Mouse (Mus musculus): ENCODE data around the gene Uimc1.

Uimc1 gene

DNA sequence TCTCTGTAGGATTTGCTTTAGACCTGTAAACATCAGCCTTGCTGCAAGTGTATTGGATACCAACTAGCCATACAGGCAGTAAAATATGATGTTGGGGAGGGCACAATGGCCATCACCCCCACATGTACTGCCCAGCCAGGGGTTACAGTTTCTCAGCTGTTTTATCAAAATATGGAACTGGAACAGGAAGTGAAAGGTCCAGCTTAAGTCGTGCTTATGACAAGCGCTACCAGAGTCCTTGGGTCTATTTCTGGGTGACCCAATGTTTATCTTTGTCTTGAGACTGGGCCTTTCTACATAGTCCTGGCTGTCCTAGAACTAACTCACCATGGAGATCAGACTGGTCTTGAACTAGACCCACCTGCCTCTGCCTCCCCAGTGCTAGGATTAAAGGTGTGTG is 75.9 kb downstream of the Uimc1 start:
- no peak for DNase-seq

DNA sequence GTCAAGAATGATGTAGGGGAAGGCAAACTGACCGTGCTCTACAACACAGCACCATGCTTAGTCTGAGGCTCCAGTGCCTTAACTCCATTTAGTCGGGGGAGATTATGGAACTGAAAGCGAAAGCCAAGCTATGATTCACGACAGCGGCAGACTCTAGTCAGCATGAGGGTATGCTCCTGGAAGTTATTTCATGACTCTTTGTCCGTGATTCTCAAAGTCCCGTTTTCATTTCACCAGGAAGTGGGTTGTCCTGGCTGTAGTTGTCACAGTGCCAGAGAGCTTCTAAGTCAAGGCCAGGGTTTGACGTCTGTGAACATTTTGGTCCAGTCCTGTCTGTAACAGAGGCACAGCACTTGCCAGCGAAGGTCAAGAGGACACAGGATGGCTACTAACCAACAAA is 77.4 kb downstream of the Uimc1 start:
- DNase-seq: no peak

DNA sequence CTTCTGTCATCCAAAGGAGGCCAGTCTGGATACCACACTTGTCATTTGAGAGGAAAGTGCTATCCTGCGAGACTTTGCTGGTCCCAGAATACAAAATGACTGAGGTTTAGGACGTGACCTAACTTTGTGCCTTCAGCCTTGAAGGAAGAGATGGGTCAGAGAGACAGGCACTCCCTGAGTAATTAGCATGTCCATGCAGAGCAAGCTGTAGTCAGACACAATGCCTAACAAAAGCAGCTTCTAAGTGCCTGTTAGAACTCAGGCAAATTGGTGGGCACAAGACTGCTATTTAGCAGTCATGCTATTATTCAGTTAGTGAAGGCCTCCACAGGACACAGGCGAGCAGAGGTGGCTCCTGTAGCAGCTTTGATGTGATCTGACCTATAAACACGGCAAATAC is 77.8 kb downstream of the Uimc1 start:
- DNase-seq: no peak

DNA sequence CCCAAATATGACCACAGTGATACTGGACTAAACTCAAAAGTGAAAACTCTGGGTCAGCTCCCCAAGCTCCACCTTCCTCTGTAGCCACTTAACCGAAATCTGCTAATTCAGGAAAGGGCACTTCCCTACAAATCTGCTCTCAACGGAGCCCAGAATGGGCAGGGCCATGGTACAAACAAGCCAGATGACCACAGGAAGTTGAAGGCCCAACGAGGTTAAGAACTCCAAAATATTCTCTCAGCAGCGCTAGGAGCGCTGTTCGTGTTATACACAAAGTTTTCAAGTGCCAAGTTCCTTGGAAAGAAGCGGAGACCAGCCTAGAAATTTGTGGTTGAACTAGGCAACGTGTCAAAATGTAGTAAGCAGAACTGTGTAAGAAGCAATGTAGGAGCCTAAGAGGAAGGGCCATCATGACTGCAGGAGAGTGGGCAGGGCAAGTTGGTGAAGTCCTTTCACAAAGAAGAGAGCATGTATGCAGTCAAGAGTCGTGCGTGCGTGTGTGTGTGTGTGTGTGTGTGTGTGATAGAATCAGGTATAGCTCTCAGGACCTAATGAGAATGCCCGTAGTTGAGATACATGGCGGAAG is 78.8 kb downstream of the Uimc1 start, which contains the start of gene Hk3:
TSS of gene Hk3 (minus strand) at position 192 of the 586 bp plus-strand sequence.
- DNase-seq: no peak

DNA sequence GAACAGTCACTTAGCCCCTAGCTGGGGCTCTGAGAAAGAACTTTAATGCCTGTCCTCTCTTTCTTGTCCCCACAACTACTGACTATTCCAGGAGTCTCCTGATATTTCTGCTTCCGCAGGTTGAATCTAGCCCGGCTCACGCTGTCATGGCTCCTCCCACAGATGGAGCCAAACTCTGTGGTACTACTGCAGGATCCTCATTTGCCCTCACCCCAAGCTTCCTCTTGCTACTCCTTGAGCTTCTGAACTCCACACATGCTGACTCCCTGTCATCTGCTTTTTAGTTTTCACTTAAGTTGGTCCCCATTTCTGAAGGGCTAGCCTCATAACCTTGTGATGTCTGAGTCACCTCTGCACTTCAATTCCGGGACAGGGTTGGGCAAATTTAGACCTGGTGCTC is 80.0 kb downstream of the Uimc1 start:
- DNase-seq: no peak

DNA sequence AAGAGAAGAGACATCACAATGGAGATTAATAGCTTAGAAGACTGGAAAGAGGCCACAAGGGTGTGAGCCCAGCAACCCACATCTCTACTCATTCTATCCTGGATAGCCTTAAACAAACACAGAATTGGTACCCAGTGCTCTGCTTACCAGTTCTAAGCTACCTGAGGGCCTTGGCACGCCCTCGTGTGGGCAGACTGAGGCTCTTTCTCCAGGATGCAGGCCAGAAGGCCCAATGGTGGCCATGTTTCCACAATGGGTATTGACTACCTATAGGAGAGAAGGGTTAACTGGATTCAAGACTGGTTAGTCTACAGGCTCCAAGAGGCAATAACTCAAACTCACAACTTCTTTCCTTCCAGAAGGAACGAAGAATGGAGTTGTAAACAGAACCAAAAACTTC is 80.9 kb downstream of the Uimc1 start:
- no peak for DNase-seq

DNA sequence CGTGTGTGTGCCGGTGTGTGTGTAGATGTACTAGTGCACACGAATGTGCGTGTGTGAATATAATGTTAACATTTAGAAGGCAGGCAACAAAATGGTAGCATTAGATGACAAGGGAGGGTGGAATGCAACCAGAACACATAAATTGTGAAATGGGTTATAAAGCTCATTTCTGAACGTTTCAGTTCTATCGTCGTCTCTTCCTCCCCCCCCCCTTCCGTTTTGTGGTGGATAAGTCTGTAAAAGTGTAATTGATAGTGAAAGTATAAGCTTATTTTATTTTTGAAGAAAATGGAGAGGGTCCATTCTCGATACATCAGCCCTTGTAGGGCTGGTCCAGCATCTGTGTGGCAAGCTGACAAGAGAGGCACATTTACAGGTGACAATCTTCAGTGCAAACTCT is 81.4 kb downstream of the Uimc1 start:
- DNase-seq: no peak

DNA sequence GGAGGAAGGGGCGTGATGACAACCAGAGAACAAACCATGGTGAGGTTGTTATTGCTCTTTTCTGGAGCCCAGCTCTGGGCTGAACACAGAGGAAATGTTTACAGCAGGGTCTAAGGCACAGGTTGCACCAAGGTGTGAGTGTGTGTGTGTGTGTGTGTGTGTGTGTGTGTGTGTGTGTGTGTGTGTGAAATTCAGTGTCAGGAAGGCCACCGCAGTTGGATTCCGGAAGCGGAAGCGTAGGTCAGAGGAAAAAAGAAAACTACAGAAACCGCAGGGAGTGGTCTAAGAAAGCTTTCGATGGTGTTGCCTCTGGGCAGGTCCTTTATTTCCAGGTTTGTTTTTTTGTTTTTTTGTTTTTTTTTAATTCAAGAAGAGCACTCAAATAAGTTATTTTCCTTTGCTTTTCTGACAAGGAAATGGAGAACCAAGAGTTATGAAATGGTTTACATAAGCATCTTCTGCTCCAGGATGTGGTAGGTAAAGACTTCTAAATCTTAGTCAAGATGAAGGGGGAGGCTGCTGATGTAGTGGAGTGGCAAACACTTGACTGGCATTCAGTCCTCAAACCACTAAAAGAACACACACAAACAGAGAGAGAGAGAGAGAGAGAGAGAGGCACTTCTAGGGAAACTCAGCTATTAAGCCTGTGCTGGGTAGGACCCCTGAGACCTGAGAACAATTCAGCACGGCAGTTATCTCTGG is 82.1 kb downstream of the Uimc1 start:
- DNase-seq: no peak

DNA sequence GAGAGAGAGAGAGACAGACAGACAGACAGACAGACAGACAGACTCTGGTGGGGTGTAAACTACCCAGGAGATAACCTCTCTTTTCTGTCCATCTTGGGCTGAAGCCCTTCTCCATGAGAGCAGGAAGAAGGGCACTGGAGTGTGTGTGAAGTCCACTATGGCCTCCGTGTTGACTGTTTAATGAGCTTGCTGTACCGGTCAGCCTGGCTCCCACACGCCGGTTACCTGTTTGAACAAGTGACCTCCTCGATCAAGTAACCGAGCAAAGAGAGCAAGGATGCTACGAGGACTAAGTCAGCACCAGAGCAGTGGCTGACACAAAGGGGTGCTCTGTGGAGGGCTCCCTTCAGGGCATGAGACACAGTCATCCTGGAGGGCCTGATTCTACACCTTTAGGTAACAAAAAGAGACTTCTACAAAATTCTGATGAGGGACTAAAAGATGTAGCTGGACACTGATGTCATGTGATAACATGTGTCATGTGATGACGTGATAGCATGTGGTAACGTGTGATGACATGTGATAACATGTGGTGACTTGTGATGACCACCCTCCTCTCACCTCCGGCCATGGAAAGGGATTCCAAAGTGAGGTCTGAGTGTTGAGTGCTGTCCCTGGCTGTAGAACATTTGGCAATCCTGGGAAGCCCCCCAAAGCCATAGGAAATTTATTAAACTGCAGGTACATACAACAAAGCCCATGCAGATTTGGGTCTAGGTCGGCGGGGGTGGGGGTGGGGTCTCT is 82.8 kb downstream of the Uimc1 start:
- no peak for DNase-seq

DNA sequence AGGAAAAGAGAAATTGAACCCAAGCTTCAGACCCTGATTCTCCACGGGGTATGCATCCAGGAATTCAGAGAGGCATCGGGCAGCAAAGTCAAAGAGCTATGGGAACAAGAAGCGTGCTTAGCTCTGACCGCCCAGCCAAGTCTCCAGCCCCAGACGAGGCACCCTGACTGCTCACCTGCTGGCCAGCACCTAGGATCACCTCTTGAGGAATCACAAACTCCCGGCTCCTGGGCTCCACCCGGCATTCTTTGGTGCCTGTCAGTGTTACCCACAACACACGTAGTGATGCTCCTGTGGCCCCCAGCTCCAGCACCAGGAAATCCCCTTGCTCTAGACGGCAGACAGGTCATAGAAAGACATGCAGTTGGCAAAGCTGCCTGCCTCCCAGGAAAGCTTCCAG is 85.6 kb downstream of the Uimc1 start:
- no peak for DNase-seq

DNA sequence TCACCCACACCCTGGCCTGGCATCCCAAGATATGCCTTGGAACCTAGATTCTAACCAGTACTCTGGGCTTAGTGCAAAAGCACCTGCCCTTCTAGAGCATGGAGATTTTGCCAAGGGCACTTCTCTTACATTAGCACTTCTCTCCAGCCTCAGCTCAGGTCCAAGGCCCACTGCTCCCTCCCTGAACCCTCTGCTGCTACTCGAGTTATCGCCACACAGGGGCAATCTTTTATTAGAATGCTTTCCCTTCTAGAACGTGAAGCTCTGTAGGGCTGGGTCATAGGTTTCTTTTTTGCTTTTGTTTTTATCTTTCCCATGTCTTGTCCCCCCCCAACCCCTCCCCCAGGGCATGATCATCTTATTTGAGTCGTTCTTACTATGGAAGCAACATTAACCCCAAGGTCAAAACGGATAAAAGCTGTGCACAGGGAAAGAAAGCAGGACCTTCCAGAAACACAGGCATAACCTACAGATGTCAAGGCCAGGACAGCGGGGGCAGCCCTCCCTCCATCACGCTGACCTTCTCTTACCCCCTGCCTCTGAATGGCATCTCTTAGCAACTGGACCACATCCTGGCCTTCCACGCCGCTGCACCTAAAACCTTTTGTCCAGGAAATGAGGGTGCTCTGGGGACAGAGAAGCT is 86.3 kb downstream of the Uimc1 start:
- DNase-seq: no peak

DNA sequence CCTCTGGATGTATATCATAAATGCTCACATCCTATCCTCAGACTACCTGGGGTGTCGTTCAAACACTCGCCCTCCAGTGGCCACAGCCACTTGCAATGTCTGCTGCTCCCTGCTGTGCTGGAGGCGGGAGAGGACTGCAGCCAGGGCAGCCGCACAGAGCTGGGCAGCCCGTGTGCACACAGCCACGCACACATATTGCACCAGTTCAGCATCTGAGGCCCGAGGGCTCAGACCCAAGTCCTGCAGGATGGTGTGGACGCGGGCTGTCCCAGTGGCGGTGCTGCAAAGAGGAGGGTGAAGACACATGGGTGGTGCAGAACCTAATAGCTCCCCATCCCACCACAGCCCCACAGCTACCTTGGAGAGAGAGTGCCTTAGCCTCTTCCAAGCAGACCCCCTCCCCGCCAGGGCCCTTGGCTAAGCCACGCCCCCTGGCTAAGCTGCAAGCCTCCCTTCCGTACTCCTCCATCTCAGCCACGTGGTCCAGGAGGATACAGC is 88.1 kb downstream of the Uimc1 start:
- no peak for DNase-seq

DNA sequence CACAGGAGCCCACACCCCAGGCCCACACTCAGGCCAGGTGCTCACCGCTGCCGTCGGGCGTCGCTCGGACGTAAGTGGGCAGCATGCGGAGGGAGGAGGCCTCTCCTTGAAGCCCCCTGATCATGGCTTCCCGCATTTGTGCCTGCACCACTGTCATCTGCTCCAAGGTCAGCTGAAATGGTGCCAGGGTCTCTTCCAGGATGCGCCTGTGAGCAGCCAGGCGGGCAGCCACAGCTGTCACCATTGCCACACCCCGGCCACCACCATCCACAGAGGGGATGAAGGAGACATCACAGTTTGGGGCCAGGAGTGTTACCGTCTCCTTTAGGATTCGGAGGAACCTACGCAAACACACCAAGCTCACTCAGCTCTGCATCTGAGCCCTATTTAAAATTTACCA is 89.0 kb downstream of the Uimc1 start:
- no peak for DNase-seq

DNA sequence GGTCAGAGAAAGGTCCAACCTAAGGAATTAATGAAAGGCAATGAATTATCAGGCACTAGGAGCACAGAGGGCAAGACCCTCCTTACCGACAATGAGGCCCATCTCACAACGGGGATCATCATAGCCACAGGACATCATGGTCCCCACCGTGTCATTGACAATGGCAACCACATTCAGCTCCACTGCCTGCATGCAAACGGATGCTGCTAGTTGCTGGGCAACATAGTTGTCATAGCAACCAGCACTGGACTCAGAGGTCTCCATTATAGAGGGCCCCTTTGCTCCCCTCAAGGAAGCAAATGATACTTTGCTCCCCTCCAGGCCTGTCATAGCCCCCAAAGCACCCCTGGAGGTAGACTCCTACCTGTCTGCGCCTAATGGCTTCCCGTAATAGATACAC is 91.5 kb downstream of the Uimc1 start:
- DNase-seq: no peak

DNA sequence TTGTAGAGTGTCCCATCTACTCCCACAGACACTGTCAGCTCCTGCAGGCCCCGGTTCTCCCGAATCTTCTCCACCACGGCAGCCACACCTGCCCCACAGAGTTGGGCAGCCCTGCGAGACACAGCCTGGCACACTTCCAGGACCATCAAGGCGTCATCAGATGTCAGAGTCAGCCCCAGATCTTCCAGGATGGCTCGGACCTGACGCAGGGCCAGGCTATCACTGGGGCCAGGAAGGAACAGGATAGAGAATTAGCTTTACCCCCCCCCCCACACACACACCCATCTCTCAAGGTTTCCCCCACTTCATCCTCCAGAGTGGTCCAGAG is 93.7 kb downstream of the Uimc1 start:
- no peak for DNase-seq

DNA sequence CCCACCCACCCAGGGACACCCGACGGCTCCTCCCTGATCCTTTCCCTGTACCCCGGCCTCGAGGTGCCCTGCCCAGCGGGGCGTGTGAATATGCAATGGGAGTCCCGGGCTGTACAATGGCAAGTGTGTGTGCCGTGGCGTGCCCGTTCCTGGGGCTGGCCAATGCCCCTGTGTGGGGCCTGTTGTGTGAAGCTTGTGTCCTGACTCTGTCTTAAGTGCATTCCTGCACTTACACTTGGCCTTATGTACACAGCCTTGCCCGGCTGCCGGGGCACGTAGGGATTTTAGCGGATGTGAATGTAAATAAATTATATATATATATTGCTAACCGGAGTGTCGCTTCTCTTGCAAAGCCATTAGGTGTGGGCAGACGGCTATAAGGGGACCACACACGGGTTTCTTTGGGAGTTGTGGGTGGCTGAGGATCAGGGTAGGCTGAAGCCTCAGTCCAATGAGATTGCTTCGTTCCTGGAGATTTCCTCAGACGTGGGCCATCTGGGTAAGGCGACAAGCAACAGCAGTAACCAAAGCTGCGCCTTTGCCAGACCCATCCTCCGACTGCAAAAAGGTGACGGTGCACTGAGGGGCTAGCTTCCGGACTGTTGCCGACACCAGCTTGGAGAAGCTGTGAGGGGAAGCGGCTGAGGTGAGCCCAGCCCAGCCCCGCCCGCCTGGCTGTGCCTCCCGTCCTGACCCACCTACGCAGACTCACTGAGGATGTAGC is 94.2 kb downstream of the Uimc1 start:
- DNase-seq: no peak

DNA sequence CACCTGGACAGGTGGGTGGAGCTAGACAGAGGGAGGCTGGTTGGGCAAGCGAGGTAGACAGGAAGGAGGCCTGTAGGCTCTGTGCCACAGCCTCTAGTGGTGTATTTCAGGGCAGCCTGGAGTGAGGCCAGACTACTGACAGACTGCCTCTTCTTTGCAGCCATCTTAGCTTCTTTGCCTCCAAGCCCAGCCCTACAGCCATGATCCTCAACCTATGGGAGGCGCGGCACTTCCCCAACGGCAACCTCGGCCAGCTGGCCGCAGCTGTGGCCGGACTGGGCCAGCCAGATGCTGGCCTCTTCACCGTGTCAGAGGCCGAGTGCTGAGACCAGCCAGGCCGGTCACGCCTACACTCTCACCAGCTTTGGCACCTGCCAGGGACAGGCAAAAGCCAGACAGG is 95.5 kb downstream of the Uimc1 start:
- DNase-seq: no peak

DNA sequence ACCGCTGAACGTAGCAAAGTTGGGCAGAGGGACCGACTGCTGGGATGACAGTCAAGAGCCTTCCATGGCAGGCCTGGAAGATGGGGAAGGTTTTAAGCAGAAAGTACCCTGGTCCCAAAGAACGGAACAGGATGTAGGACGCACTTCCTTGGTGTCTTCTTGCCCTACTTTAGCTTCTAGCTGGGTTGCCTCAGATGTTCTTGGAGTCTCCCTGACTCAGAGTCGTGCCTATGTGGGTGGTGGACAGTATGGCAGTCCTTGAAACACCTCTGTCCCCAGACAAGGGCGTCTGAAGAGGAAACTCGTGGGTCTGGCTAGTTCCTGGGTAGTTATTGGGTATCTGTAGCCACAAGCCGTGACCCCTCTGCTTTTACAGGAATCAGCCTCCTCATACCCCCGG is 98.0 kb downstream of the Uimc1 start:
- no peak for DNase-seq

DNA sequence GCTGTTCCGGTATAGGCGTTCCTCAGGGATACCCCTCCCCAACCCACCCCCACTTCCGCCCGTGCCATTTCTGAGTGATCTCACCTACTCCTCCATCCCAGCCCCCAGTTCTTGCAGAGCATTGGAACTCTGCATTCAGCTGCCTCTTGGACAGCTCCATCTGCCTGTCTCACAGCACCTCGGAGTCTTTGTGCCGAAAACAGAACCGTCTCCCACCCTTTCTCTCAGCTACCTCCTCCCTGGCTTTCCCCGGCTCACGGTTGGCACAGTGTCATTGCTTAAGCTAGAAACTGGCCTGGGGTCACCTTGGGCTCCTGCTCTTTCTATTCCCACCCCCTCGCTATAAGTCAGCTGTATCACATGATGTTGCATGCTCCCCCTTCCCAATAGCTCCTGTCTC is 99.7 kb downstream of the Uimc1 start:
- no peak for DNase-seq

DNA sequence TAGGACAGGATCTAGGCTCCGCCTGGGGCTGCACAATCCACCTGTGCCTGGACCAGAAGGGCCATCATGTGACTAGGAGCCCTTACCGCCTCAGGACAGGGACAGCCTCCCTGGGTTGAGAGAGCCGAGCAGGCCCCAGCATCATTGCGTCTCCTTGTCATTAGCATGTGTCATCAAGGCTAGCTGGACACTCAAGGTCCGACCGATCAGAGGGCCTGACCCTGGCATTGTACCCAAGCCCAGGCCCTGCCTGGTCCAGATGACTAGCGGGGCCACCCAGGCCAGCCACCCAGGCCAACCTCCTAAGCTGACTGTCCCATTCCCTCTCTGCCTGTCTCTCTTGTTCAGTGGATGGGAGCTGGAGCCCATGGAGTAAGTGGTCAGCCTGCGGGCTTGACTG is 102.5 kb downstream of the Uimc1 start:
- no peak for DNase-seq

DNA sequence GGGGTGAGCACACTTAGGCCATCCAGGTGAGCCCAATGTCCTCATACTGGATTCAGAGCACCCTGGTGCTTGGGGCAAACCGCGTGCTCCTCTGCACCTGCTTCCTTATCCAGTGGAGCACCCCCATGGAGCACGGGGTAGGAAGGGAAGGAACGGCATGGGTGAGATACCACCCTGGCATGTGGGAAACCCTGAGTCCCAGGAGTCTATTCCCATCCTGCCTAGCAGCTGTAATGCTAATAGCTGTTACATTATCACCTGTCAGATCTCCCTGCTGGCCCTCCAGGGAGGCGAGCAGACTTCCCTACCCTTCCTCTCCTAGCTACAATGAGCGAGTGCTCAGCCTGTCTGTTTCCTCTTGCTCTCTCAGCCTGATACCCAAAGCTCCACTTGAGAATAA is 104.9 kb downstream of the Uimc1 start:
- no peak for DNase-seq

DNA sequence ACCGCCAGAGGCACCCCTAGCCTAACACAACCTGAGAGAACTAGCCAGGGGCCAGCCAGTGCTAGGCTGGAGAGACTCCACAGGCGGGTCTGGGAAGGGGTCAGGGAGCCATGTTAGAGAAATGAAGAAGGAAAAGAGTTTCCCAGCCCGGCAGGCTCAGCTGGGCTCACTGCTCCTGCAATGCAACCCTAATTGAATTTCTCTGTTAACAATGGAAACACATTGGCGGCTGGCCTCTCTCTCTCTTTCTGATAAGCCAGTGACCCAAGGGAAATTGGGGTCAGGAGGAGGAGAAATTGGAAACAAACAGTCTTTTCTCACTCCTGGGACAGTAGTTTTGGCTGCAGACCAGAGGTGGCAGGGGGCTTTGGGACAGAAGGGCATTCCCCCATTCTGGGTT is 105.5 kb downstream of the Uimc1 start:
- no peak for DNase-seq

DNA sequence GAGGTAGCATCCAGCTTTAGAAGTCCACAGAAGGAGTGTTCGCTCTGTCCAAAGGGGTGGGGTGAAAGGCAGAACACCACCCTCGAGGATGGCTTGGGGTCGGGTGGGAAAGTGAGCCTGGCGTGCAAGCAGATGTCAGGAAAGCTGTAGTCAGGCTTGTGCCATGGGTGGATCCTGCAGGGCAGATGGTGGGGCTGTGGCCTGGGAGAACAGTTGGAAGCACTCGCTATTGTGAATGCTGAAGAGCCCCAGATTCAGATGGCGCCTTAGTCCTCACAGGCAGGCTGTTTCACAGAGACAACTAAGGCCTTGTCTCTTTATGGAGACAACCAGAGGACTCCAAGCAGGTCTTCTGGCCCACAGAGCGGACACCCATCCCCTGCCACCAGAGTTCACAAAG is 107.9 kb downstream of the Uimc1 start:
- DNase-seq: no peak

Measured in cerebellum, adult 11 months (tissue).